Mouse (Mus musculus): ENCODE data around the gene Sgo1. TPM values are rescaled to one million over a fixed set of nuclear protein-coding genes. Genes with fewer than 3 reads are reported as not detected.
"Not testable (repeated sequence)": the region's sequence is repeated elsewhere in the genome, so short reads cannot be mapped to it uniquely, and the experiment has no call there.

Gene Sgo1
- total RNA-seq (2021) = 1 to 10 TPM; 4.6 to 7.0 TPM
- long read RNA-seq, experiment 1, transcript Sgo1-201 (9 exons, 3,628 nt) = major isoform, 8 of 11 reads
- long read RNA-seq, experiment 1, partial matches to known transcripts = 2 of 11 reads
- long read RNA-seq, experiment 1, other reads (novel, unspliced or antisense) = 1 of 11 reads
- long read RNA-seq, experiment 2, partial matches to known transcripts = 1 of 9 reads
- long read RNA-seq, experiment 2, other reads (novel, unspliced or antisense) = 6 of 9 reads

- DNase-seq (ENCODE audit: low spot score in 2 of 2) = peak; percentile 94 to 97
Measured at GRCm38 (mm10) chr17:53688877-53689802, at the start of gene Sgo1. Gene Sgo1 (minus strand): TSS chr17:53689333.

- not testable (repeated sequence) for DNase-seq (ENCODE audit: low spot score in 2 of 2)
Measured at GRCm38 (mm10) chr17:53718916-53719315, 29.8 kb upstream of the Sgo1 start.

DNA sequence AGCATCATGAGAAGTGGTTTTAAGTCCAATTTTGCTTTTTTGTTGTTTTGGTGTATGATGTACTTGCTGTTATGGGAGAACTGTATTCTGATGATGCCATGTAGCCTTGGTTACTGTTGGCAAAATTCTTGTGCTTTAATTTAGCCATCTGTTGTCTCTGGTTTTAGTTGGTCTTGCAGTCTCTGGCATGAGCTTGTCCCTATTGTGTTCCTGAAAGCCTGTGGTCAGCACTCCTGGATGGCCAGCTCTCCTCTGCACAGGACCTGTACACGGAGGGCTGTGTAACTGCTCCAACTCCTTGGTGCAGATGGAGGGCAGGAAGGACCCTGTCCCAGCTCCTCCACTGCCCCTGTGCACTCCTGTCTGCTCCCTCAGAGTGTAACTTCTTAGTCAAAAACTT, 29.3 kb upstream of the Sgo1 start:
- DNase-seq (ENCODE audit: low spot score in 2 of 2) = no peak

DNA sequence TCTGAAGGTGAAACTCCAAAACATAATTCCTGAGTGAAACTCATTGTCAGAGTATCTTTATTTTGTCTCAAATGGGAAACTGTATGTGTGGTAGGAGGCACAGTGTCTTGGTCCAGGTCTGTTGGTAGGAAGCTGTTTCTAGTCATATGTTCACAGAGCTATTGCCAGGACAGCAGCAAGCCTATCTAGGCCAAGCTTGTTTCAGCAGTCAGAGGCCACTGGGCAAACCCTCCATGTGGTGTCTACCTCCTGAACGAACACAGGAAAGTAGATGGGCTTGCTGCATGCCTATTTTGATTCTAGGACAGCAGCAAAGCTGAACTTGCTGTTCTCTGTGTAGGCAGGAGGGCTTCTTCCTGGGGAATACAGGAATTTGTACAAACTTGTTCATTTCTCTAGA, 26.0 kb upstream of the Sgo1 start:
- DNase-seq (ENCODE audit: low spot score in 2 of 2) = not testable (repeated sequence)

GRCm38 (mm10) chr17:53714453-53714852, 25.3 kb upstream of the Sgo1 start:
- no peak for DNase-seq (ENCODE audit: low spot score in 2 of 2)

- not testable (repeated sequence) for DNase-seq (ENCODE audit: low spot score in 2 of 2)
Measured at GRCm38 (mm10) chr17:53697521-53697920, 8.4 kb upstream of the Sgo1 start.

- DNase-seq (ENCODE audit: low spot score in 2 of 2) = peak in 1 of 2 experiments; percentile 48
Measured at GRCm38 (mm10) chr17:53694039-53694438, 4.9 kb upstream of the Sgo1 start.

DNA sequence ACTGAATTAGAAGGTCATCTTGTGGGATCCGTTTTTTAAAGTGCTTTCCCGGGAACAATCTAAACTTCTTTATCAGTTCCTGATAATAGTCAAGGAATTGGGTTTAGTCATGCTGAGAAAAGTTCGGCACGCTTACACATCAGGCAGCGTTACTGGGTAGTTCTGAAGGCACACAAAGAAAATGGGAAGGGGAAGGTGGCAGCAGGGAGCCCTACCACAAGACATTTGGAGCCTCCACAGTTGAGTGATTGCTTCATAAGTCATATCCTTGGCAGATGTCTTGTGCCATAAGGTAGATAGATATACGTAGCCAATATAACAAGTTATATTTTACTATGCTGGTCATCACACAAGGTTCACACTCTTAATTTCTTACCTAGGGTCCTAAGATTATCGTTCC, 813 bp upstream of the Sgo1 start:
- DNase-seq (ENCODE audit: low spot score in 2 of 2) = no peak

- no peak for DNase-seq (ENCODE audit: low spot score in 2 of 2)
Measured at GRCm38 (mm10) chr17:53688321-53688720, 812 bp downstream of the Sgo1 start.

DNA sequence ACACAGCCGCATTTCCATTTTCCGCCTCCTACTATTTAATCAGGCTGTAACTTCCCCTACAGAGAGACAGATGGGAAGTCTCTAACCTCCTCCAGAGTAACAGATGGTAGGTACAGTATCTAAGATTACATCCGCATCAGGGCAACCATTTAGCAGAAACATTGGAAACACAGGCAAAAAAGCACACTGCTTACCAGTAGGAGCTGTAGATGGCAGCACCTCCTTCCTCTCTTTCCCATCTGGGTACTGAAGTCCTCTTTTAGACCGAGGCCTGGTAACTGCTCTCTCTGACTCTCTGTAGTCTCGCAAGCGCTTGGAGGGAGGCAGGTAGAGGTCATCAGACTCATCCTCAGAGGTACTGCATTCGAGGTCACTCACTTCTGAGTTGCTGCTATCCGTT, 10.4 kb downstream of the Sgo1 start:
- DNase-seq (ENCODE audit: low spot score in 2 of 2) = no peak

DNA sequence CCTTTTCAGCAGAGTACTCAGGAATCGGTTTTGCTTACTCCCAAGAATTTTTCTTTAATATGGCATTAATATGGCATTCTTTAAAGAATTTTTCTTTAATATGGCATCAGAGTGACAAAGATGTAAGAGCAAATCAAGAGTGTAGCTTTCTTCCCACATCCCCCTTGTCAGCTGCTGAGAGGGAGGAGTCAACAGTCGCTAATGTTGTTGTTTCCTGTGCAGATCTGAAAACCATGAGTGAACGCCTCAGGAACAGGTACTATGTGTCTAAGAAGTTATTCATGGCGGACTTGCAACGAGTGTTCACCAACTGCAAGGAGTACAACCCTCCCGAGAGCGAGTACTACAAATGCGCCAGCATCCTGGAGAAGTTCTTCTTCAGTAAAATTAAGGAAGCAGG, 18.7 kb downstream of the Sgo1 start:
- DNase-seq (ENCODE audit: low spot score in 2 of 2) = no peak

DNA sequence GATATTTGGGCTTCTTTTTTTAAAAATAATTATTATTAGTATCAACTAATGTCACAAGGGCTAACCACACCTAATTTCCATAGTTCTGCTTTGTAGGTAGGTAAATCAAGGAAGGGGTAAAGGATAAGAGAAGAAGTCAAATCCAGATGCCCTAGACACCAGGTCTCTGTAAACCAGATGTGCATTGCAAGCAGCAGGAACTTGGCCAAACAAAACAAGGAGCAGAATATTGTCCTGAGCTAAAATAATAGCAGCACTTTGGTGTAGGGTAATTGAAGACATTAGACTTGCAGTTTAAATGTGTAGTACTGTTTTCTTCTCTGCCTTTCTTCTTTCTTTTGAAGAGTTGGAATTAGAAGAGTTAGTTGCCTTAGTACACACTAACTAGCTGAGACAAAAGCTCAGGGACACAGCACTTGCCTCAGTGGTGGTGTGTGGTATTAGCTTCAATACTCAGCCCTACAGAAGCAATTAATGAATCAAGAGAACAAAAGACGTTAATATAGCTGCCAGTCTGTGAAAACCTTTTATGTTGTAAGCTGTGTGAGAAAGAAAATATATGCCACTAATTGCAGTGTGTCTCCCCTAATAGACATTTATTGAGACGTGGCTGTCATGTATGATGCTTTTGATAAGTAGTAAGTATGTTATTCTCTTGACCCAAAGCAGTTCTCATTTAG, 24.3 kb downstream of the Sgo1 start:
- no peak for DNase-seq (ENCODE audit: low spot score in 2 of 2)

GRCm38 (mm10) chr17:53664267-53664666, 24.9 kb downstream of the Sgo1 start:
- no peak for DNase-seq (ENCODE audit: low spot score in 2 of 2)

DNA sequence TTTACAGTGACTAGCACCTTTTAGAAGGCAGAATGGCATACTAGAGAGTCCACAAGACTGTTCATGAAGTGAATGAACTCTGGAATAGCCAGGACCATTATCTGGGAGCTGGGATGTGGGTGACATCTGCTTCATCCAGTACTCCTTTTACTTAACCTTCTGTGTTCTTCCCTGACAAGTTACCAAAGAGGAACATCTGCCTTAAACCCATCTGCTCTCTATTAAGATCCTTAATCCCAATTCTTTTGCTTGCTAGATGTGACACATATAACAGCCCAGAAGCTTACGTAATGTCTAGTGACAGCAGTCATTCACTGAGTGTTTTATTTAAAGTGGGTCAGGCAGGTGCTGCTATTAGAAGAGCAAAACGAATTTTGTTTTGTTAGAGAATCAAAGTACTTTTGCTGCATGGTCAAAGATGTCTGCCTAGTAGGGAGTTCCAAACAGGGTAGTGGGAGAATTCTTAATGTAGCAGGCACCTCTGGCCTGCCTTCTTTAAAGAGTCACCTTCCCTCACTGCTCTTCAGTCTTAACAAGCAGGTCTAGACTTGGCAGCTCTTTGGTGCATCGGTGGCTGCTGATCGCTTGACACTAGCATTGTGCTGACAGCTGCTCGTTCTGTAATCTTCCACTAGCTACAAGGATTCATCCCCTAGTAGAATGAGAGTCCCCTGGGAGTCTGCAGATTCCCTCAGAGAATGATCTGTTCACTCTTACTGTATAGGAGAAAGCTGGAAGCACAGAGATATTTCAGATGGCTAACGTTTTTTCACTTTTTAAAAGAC, 27.9 kb downstream of the Sgo1 start:
- DNase-seq (ENCODE audit: low spot score in 2 of 2) = no peak

GRCm38 (mm10) chr17:53659738-53660137, 29.4 kb downstream of the Sgo1 start:
- no peak for DNase-seq (ENCODE audit: low spot score in 2 of 2)

GRCm38 (mm10) chr17:53659230-53659629, 29.9 kb downstream of the Sgo1 start:
- no peak for DNase-seq (ENCODE audit: low spot score in 2 of 2)

DNA sequence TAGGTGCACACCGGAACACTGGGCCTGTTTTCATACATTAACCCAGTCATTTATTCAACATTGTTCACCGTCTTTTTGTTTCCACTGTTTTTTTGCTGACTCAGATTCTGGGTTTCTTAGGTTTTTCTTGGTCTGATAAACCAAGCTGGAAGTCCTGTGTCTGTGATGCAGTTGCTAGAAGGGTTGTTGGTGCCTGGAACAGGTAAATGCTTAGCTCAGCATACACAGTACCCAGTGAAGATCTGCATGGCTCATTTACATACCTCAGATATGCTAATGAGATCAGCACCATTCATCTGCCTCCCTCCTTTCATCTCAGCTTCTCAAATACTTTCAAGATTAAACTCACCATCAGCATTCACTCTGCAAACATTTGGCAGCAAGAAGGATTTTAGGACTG, 30.5 kb downstream of the Sgo1 start:
- DNase-seq (ENCODE audit: low spot score in 2 of 2) = no peak

DNA sequence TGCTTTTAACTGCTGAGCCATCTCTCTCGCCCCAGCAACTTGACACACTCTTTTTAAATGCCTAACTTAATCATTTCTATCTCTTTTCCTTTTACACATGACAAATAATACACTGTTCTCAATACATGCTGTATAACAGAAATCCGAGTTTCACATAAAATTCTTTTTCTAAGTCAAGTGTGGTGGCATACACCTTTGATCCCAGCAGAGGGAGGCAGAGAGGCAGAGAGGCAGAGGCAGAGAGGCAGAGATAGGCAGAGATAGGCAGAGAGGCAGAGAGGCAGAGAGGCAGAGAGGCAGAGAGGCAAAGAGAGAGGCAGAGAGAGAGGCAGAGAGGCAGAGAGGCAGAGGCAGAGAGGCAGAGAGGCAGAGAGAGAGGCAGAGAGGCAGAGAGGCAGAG, 31.7 kb downstream of the Sgo1 start:
- not testable (repeated sequence) for DNase-seq (ENCODE audit: low spot score in 2 of 2)

DNA sequence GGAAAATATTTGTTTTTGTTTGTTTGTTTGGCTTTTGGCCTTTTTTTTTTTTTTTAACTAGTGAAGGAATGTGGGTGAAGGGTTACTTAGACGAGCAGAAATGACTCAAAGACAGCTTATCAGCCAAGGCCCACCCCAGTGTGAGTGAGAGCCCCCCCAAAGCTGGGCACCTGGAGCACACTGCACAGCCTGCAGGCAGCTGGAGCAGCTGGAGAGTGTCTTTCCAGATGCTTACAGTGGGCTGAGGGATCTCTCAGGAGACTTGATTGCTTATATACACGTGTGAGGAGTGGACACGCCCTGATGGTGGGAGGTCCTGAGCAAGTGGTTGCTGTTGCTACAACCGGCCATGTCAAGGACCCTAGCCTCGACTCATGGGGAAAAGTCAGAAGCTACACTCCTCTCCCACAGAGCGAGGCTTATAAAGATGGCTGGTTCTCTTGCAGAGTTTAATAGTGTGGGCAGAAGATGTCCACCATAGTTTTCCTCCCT, 32.7 kb downstream of the Sgo1 start:
- DNase-seq (ENCODE audit: low spot score in 2 of 2) = no peak

DNA sequence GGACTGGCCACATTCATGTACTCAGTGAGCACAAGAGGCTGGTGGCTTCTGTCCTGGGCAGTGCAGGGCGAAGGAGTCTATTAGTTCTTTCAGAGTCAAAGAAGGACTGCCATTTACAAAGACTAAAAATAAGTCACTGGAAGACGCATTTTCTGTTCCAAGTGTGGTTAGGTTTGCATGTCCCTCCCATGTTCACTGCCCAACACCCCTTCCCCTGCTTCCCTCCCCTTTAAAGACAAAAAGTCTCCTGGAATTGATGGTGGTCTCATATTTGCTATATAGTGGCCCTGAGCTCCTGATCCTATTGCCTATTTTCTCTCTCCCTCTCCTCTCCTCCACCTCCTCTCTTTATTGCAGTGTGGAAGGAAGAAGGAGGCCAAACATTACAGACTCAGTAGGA, 33.2 kb downstream of the Sgo1 start:
- no peak for DNase-seq (ENCODE audit: low spot score in 2 of 2)

DNA sequence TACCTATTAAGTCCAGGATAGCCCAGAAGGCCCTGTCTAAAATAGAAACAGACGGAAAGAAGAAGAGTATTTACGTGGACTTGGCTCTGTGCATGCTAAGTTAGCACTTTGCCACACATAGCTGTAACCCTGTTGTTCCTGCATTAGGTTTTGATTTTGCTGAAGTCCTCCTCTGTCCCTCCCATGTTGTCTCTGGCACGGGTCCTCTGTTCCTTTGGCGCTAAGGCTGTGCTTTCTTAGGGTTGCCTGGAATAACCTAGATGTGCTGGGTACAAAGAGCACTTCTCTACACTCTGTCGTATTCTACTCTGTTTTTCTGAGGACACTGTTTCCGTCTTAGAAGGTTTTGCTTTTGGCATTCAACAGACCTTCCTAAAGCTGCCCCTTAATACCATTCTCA, 34.1 kb downstream of the Sgo1 start:
- DNase-seq (ENCODE audit: low spot score in 2 of 2) = no peak

Data from gastrocnemius, postnatal 4 days (tissue).